Mouse (Mus musculus) MN1 (cell line): ENCODE data around the gene Saal1.
"Not testable (repeated sequence)": the region's sequence is repeated elsewhere in the genome, so short reads cannot be mapped to it uniquely, and the experiment has no call there.

ENCODE experiments used
- DNase-seq: peaks from one replicate; pipeline ENCODE4 v3.0.0-alpha.2; 2016; ENCODE audit warnings: low spot score

Saal1 gene

GRCm38 (mm10) chr7:46686827-46687226 lies 23.7 kb downstream of the Saal1 start:
- DNase-seq = no peak

DNA sequence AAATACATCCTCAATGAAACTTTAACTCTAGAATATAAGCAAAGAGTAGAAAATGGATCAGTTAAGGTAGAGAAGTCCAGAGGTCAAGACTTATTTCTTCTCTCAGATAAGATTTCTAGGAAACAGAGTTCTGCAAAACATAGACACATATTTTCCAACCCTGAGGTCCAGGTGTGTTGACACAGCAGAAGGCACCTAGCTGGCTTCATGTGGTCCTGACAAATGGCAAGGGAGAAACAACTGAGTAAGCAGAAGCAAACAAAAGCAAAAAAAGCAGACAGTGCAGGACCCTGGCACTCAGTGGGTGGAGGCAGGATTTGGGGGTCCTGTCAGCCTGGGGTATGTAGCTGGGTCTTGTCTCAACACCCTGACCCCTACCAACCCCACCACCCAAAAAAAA lies 29.7 kb downstream of the Saal1 start:
- DNase-seq = no peak

GRCm38 (mm10) chr7:46679044-46679443 lies 31.4 kb downstream of the Saal1 start:
- DNase-seq = not testable (repeated sequence)

GRCm38 (mm10) chr7:46678417-46678816 lies 32.1 kb downstream of the Saal1 start:
- DNase-seq = no peak

GRCm38 (mm10) chr7:46676808-46677360 lies 33.6 kb downstream of the Saal1 start:
- peak; percentile 14 for DNase-seq

- no peak for DNase-seq
These were observed 34.6 kb downstream of the Saal1 start for GRCm38 (mm10) chr7:46675886-46676285.

DNA sequence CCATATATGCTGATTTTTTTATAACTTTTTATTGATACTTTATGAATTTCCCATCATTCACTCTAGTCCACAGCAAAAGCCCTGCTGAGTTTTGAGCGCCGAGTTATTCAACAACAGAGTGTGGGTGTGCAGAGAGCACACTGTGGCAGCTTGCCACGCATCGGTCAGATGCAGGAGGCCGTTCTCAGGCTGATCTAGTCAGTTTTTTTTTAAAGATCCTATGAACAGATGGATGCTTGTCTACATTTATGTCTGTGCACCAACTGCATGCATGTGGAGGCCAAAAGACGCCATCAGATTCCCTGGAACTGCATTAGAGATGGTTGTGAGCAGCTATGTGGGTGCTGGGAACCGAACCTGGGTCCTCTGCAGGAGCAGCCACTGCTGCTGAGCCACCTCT lies 35.4 kb downstream of the Saal1 start:
- DNase-seq = no peak

DNA sequence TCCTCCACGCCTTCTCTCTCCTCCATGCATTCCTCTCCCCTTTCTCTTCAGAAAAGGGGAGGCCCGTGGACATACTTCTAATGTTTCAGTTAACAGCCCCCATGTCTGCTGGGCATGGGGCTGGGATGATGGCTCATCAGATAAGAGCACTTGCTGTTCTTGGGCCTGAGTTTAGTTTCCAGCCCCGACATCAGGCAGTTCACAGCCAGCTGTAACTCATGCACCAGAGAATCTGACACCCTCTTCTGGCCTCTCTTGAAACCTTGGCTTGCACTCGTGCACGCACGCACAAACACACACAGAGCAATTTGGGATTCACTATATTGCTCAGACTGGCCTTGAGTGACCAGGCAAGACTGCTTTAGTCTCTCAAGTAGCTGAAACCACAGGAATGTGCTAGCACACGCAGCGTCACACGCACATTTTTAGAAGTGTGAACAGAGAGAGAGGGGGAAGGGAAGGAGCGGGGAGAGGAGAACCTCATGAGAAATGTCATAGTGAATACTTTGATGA lies 38.3 kb downstream of the Saal1 start, which contains the start of gene Tph1:
TSS of gene Tph1 (minus strand) at position 378 of the 513 bp plus-strand sequence.
- DNase-seq = no peak

DNA sequence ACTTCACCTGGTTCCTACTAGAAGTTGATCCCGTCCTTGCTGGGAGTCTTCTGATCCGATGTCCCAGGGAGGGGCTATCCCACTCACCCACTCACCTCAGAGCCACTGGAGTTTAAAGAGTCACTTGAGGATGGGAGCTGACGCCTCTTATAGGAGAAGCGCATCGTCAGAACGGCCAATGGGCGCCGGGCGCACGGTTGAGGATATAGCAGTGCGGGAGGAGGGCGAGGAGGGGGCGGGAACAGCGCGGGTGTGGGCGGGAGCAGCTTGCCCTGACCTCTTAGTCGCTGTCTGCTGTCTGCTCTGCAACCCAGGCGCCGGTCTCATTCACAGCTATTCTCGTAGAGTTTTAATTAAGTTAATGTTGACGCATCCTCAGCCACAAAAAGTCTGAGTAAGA lies 43.2 kb downstream of the Saal1 start:
- DNase-seq = peak; percentile 46

DNA sequence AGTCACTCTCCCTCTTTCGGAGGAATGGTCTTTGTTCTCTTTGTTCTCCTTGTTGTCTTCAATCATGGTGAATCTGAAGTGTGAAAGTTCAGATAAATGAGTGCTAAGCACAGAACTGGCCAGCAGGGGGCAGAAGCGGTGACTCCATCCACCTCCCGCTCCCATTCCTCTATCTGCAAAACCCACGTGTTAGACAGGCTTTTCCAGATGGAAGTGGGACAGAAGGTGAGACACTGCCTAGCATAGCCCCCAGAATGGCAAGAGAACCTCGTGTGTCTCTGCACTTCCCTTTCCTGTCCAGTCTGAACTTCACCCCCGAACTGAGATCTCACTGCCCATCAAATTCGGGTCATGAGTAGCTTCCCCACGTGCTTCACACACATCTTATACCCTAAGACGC lies 45.2 kb downstream of the Saal1 start:
- DNase-seq = peak; percentile 20

DNA sequence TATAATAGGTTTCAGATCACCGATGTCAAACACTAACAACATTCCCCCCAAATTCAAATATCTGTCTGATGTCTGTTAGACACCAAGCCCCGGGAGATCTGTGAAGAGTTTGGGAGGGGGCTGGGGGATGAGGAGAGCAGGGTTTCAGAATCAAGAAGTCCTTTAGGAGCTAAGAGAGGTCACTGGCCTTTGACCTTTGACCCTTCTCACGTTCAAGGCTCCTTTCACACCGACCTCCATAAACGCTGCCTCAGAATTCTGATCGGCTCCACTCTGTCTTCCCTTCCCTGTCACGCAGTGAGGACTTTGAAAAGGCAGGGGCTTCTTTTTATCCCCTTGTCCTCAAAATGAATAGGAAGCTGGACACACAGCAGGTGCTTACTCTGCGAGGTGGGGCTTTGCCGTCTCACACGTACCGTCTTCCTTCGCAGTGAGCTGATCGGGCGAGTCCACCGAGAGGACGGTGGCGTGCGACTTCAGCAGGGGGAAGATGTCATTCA lies 48.8 kb downstream of the Saal1 start:
- no peak for DNase-seq

- DNase-seq = no peak
These were observed 58.2 kb downstream of the Saal1 start for GRCm38 (mm10) chr7:46652279-46652678.

- DNase-seq = not testable (repeated sequence)
These were observed 60.2 kb downstream of the Saal1 start for GRCm38 (mm10) chr7:46650231-46650630.

DNA sequence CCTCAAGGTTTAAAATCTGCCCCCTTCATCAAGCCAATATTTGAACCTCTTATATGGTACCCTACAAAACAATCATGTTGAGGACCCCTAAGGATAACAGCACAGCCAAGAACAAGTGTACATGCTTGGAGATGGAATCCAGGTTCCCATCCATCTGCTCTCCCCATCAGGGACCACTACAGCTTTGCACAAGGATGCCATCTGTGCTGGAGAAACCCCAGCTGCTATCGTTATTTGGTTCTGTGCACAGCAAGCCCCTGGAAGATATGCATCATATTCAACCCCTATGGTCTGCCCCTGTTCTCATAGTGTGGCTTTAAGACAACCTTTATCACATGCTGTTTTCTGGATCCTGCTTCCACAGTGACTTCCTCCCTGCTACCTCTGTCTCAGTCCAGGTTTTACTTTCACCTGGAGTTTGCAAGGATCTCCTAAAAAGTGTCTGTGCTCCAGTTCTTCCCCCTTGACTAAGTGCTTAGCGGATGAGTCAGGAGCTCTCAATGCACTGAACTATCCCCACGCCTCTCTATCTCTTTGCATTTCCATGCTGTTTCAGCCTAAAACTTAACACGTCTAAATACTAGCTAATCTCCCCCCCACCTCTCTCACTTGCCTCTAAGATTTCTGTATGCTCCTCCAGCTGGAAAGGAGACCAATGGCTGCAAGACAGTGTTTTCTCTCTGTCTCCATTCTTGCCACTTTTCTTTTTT lies 61.9 kb downstream of the Saal1 start:
- no peak for DNase-seq

DNA sequence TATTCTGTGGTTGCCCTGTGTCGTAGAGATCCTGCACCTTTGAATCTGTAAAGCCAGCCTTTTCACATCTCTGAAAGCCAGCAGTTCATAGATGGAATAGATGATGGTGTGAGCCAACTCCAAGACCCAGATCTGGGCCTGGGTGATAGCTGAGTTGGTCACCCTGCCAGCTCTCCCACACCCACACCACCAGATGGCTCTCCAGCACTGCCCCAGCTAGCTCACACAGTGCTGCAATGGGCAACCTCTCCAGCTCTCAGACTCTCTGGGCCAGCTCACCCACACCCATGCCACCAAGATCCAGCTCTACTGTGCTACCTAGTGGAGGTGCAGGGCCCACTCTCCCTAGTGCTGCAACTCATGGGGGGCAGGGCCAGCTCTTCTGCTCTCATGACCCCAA lies 67.3 kb downstream of the Saal1 start:
- peak; percentile 48 for DNase-seq

DNA sequence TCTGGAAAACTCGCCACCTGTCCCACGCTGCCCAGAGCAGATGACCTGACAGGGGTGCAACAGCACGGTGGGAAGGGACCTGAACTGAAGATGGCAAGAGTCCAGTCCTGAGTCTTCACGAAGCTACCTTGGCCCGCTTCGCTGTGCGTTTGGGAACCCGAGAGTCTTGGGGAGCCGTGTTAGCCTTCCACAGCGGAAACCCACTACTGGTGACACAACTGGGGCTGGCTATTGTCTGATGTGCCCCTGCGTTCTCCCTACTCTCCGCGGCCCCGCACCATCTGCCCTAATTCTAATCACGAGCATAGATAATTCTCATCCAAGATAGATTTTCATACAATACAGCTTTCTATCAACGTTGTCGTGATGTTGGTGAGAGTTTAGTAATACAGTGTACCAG lies 70.4 kb downstream of the Saal1 start:
- DNase-seq = no peak

GRCm38 (mm10) chr7:46639692-46640031 lies 70.8 kb downstream of the Saal1 start, which contains the start of gene Sergef:
TSS of gene Sergef (minus strand) at chr7:46639807.
- DNase-seq = peak; percentile 92

- no peak for DNase-seq
These were observed 71.4 kb downstream of the Saal1 start for GRCm38 (mm10) chr7:46638889-46639691.
